Mouse (Mus musculus): ENCODE measurements around the gene Fam186a. TPM values are rescaled to one million over a fixed set of nuclear protein-coding genes. Genes with fewer than 3 reads are reported as not detected.

The Fam186a gene
- total RNA-seq, 2 experiments from 2014 or later, result 0.20 TPM; not detected in 1

GRCm38 (mm10) chr15:99874612-99875333 lies 92.1 kb downstream of the Fam186a start:
- DNase-seq (ENCODE audit: low spot score in 2 of 2), result peak in 1 of 2 experiments; percentile 20

DNA sequence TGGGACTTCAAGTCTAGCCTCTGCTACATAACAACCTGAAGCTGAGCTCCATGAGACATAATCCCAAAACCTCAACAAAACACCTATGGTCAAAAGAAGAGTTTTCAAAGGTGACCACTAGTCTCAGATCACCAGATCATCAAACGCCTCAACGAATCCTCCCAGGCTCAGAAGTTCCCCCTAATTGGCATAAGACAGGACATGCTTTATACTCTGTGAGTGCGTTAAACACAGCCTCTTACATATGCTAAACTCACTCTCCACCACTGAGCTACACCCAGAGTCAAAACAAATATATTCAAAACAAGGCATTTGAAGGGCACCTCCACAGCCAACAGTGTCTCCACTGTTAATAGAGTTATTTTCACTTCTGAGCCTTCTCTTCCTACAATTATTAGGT lies 94.3 kb downstream of the Fam186a start:
- DNase-seq (ENCODE audit: low spot score in 2 of 2), result no peak

Other genes with a start within 250 kb of the Fam186a start
- 100 to 1,000 TPM; 130 to 153 TPM for gene Gpd1, start 249.5 kb downstream of the Fam186a start, total RNA-seq (2021)
- gene Cox14, start 241.4 kb downstream of the Fam186a start, total RNA-seq (2021), result 100 to 1,000 TPM; 123 to 127 TPM
- gene Cers5, start 194.2 kb downstream of the Fam186a start, total RNA-seq (2021), result 10 to 100 TPM; 26.4 to 29.7 TPM
- 10 to 100 TPM in 1 of 2 experiments, 1 to 10 TPM in 1; 9.9 to 10.0 TPM for gene Lima1, start 91.6 kb downstream of the Fam186a start, total RNA-seq (2021)
- 10 to 100 TPM; 49.3 to 54.0 TPM for gene Larp4, start 3.0 kb upstream of the Fam186a start, total RNA-seq (2021)
- 10 to 100 TPM; 50.5 to 50.8 TPM for gene Dip2b, start 71.6 kb upstream of the Fam186a start, total RNA-seq (2021)

Data from layer of hippocampus, adult 18-20 months (tissue).